Mouse (Mus musculus): ENCODE results near the gene Wdfy3.

DNA sequence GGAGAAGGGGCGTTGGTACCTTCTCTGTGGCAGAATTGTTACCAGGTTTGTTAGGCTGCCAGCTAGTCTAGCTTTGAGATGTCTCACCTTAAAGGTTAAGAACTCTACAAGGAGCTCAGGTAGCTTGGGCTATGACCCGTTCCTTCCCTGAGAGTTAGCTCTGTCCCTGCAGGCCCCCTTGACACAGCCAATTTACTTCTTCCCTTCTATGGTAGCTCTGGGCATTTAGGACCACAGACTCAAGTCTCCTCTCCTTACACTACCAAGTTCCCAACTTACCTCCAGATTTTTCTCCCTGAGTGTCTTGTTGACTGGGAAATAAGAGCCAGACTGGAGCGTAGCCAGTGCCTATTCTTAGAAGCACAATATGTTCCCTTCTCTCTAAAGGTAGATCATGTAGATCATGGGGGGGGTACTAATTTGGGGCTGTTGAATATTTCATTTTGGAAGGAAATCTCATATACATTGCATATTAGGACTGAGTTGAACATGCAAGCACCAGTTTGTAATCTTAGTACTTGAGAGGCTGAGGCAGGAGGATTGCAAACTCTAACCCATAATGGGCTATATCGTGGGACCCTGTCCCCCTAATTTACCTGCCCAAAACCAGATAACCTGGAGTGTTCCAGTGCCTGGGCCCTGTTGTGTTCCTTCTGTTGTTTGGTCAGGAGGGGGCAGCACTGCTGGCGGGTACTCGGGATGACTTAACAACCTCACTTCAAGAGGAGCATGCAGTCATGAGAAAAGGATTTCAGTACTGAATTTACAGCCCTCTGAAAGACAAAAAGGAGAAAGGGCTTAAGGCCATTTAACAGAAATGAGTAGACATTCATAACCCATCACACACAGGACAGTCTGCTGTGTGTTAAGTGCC is 258.2 kb downstream of the Wdfy3 start:
- peak; percentile 42 for TF ChIP-seq CTCF (IDR thresholded peaks at IDR 0.05)
- no peak for TF ChIP-seq EP300 (IDR thresholded peaks at IDR 0.05)

All from lung, postnatal 0 days (tissue).